Mouse (Mus musculus) C2C12 (cell line): Measurements from ENCODE around the gene Afg3l1.

Source experiments
- CEBPB ChIP-seq: IDR thresholded peaks from one replicate; pipeline ENCODE4 v1.6.1; 2011; ENCODE audit warnings: low read depth, mild to moderate bottlenecking, control low read depth, moderate library complexity
- CTCF ChIP-seq: IDR thresholded peaks from one replicate; pipeline ENCODE4 v1.5.1; 2011; ENCODE audit not compliant: control insufficient read depth, insufficient read depth, insufficient read length

GRCm38 (mm10) chr8:123499556-123499955, 21.9 kb downstream of the Afg3l1 start:
- TF ChIP-seq CTCF (no peak), CEBPB (no peak)
